Mouse (Mus musculus) myocyte (in vitro differentiated cells): ENCODE results near the gene Itpr3. TPM values are rescaled to one million over a fixed set of nuclear protein-coding genes. Genes with fewer than 3 reads are reported as not detected.

Experiments
- H3K27me3 ChIP-seq: one replicate; pipeline ENCODE4 v1.6.1; 2011; ENCODE audit not compliant: control insufficient read depth, insufficient read depth, insufficient read length
- H3K36me3 ChIP-seq: one replicate; pipeline ENCODE4 v1.6.1; 2011; ENCODE audit not compliant: control insufficient read depth, insufficient read depth
- H3K4me2 ChIP-seq: one replicate; pipeline ENCODE4 v1.6.1; 2011; ENCODE audit warnings: low read depth, control low read depth
- H3K4me3 ChIP-seq: one replicate; pipeline ENCODE4 v1.5.1; 2011; ENCODE audit warnings: mild to moderate bottlenecking, control low read depth, moderate library complexity
- H3K79me2 ChIP-seq: one replicate; pipeline ENCODE4 v1.6.1; 2011; ENCODE audit not compliant: control insufficient read depth, insufficient read depth
- H3ac ChIP-seq: one replicate; pipeline ENCODE4 v1.6.1; 2011; ENCODE audit not compliant: control insufficient read depth, insufficient read length
- CEBPB ChIP-seq: IDR thresholded peaks from 2 replicates; pipeline ENCODE4 v1.6.1; 2011; ENCODE audit warnings: mild to moderate bottlenecking, moderate library complexity; ENCODE audit not compliant: poor library complexity, insufficient read depth, severe bottlenecking
- E2F4 ChIP-seq: IDR thresholded peaks from one replicate; pipeline ENCODE4 v1.6.1; 2011; ENCODE audit warnings: mild to moderate bottlenecking, control low read depth, moderate library complexity; ENCODE audit not compliant: insufficient read depth
- MAX ChIP-seq: IDR thresholded peaks from one replicate; pipeline ENCODE4 v1.6.1; 2011; ENCODE audit warnings: low read depth, mild to moderate bottlenecking, control low read depth
- MYOD1 ChIP-seq, 3 experiments: IDR thresholded peaks; one replicate each; pipeline ENCODE4 v1.6.1; 2011; ENCODE audit warnings: control low read depth in 2 of 3, low read depth in 2 of 3, mild to moderate bottlenecking in 2 of 3, moderate library complexity in 1 of 3; ENCODE audit not compliant: insufficient read length in 2 of 3, control insufficient read depth in 1 of 3
- MYOG ChIP-seq, 3 experiments: IDR thresholded peaks; one replicate each; pipeline ENCODE4 v1.6.1; 2011; ENCODE audit warnings: control low read depth in 2 of 3, low read depth in 2 of 3, mild to moderate bottlenecking in 2 of 3; ENCODE audit not compliant: insufficient read length in 2 of 3, control insufficient read depth in 1 of 3, insufficient read depth in 1 of 3
- POLR2A ChIP-seq: IDR thresholded peaks from one replicate; pipeline ENCODE4 v1.6.1; 2011; ENCODE audit warnings: low read depth, mild to moderate bottlenecking, control low read depth, moderate library complexity; ENCODE audit not compliant: insufficient read length
- POLR2AphosphoS2 ChIP-seq: IDR thresholded peaks from one replicate; pipeline ENCODE4 v1.6.1; 2011; ENCODE audit warnings: low read depth, control low read depth; ENCODE audit not compliant: insufficient read length
- REST ChIP-seq: IDR thresholded peaks from one replicate; pipeline ENCODE4 v1.6.1; 2011; ENCODE audit warnings: mild to moderate bottlenecking, control low read depth, moderate library complexity; ENCODE audit not compliant: insufficient read depth, insufficient read length
- SRF ChIP-seq: IDR thresholded peaks from one replicate; pipeline ENCODE4 v1.6.1; 2011; ENCODE audit warnings: low read depth; ENCODE audit not compliant: control insufficient read depth, insufficient read length
- TCF12 ChIP-seq: IDR thresholded peaks from one replicate; pipeline ENCODE4 v1.6.1; 2011; ENCODE audit warnings: mild to moderate bottlenecking, control low read depth; ENCODE audit not compliant: poor library complexity, insufficient read depth, severe bottlenecking
- TCF3 ChIP-seq: IDR thresholded peaks from one replicate; pipeline ENCODE4 v1.6.1; 2011; ENCODE audit warnings: low read depth, control low read depth; ENCODE audit not compliant: insufficient read length
- USF1 ChIP-seq: IDR thresholded peaks from one replicate; pipeline ENCODE4 v1.6.1; 2011; ENCODE audit warnings: low read depth, mild to moderate bottlenecking, control low read depth, moderate library complexity
- polyA plus RNA-seq: library from polyadenylated mRNA; unstranded; fragments of >200 nt; fragmentation: generic; extraction: Trizol; gene quantifications from one replicate; pipeline ENCODE4 v1.2.1, GENCODE M21; 2012; ENCODE audit warnings: missing spikeins

Itpr3 gene
- polyA plus RNA-seq, 1 experiment, result 22.2 TPM

- peak in 1 of 3 experiments; percentile 40 for TF ChIP-seq MYOG (IDR thresholded peaks at IDR 0.05; ENCODE audit: control insufficient read depth in 1 of 3, insufficient read depth in 1 of 3, insufficient read length in 2 of 3, low read depth in 2 of 3)
- TF ChIP-seq TCF12, result no peak
- TF ChIP-seq POLR2AphosphoS2, result no peak
- no peak for TF ChIP-seq TCF3
- Histone ChIP-seq H3ac (no peak overlapping the region), H3K4me2 (no peak overlapping the region), H3K79me2 (no peaks in the 10 kb centered on the region), H3K4me3 (no peak overlapping the region), H3K36me3 (peaks cover 11% of the 10 kb centered on the region), H3K27me3 (no peaks in the 10 kb centered on the region)
Measured at GRCm38 (mm10) chr17:27118676-27119539, 61.8 kb downstream of the Itpr3 start.

- Histone ChIP-seq H3K4me3 (no peak overlapping the region), H3ac (no peak overlapping the region), H3K4me2 (no peak overlapping the region), H3K27me3 (no peaks in the 10 kb centered on the region), H3K36me3 (peaks cover 16% of the 10 kb centered on the region), H3K79me2 (peaks cover 3% of the 10 kb centered on the region)
- TF ChIP-seq SRF (no peak), REST (no peak), MYOD1 (IDR thresholded peaks at IDR 0.05; ENCODE audit: control insufficient read depth in 1 of 3, insufficient read length in 2 of 3, low read depth in 2 of 3) (peak in 1 of 3 experiments; percentile 39)
Measured at GRCm38 (mm10) chr17:27119540-27119895, 62.4 kb downstream of the Itpr3 start.

DNA sequence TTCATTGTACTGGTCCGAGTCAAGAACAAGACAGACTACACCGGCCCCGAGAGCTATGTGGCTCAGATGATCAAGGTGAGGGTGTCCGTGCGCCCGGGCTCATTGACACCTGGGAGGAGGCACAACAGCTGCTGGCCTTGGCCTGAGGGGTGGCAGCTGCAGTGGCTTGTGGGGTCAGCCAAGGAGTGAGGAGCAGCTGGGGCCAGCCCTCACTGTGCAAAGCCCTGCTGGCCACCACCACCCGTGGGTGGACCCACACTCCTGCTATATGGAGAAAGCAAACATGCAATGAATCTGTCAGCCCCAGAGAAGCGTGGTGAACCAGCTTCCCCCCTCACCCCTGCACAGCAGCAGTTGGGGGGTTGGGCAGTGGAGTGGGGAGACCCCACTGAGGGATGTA lies 62.9 kb downstream of the Itpr3 start:
- peaks cover 20% of the 10 kb centered on the region for H3K36me3 ChIP-seq

DNA sequence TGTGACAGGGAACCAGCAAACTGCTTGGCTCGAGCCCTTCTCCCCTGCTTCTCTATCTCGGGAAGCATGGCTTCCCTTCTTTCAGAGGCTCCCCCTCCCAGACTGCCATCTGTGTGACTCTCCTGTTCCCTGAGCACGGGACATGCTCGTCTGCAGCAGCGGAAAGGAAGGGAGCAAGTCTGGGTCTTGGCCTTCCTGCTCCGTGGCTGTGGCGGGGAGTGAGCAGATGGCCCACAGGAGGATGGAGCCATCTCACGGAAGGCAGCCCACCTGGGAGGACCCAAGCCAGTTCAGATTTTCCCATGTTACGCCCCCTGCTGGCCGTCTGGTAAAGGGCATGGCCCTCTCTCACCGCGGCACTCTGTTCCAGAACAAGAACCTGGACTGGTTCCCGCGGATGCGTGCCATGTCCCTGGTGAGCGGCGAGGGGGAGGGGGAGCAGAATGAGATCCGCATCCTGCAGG lies 63.5 kb downstream of the Itpr3 start:
- H3K27me3 ChIP-seq, result no peaks in the 10 kb centered on the region
- H3K79me2 ChIP-seq, result peaks cover 4% of the 10 kb centered on the region
- no peak overlapping the region for H3ac ChIP-seq
- no peak overlapping the region for H3K4me2 ChIP-seq
- H3K36me3 ChIP-seq, result peaks cover 24% of the 10 kb centered on the region
- TF ChIP-seq MYOG (IDR thresholded peaks at IDR 0.05; ENCODE audit: control insufficient read depth in 1 of 3, insufficient read depth in 1 of 3, insufficient read length in 2 of 3, low read depth in 2 of 3) (peak in 1 of 3 experiments; percentile 17), POLR2AphosphoS2 (peak; percentile 54), CEBPB (no peak)
- H3K4me3 ChIP-seq, result no peak overlapping the region

More for the DNA sequence above, 62.9 kb downstream of the Itpr3 start:
- Histone ChIP-seq H3ac (no peak overlapping the region), H3K4me2 (no peak overlapping the region), H3K27me3 (no peaks in the 10 kb centered on the region), H3K79me2 (peaks cover 4% of the 10 kb centered on the region), H3K4me3 (no peak overlapping the region)
- TF ChIP-seq TCF3 (peak; percentile 97), USF1 (no peak), MYOD1 (IDR thresholded peaks at IDR 0.05; ENCODE audit: control insufficient read depth in 1 of 3, insufficient read length in 2 of 3, low read depth in 2 of 3) (peak in 2 of 3 experiments; percentile 99 to 100), CEBPB (no peak), E2F4 (no peak), POLR2A (no peak), MAX (no peak), MYOG (IDR thresholded peaks at IDR 0.05; ENCODE audit: control insufficient read depth in 1 of 3, insufficient read depth in 1 of 3, insufficient read length in 2 of 3, low read depth in 2 of 3) (peak; percentile 85 to 100 (median 100)), REST (no peak), POLR2AphosphoS2 (peak; percentile 31), SRF (no peak), TCF12 (peak; percentile 71)

DNA sequence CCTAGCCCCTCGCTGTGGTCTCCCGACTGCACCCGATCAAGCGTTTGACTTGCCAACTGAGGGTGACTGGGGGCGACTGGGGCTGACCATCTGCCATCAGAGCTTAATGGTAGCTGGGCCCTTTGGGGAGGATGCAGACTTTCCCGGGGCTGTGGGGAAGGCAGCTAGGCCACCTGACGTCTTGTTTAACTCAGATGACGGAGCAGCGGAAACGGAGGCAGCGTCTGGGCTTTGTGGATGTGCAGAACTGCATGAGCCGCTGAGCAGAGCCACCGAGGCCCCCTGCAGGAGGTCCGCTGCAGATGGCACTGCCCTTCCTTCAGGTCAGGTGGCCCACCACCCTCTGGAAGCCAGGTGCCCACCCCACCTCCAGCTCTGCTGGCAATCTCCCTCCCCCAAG lies 64.2 kb downstream of the Itpr3 start:
- Histone ChIP-seq H3K4me2 (no peak overlapping the region), H3ac (no peak overlapping the region), H3K79me2 (peaks cover 4% of the 10 kb centered on the region), H3K36me3 (peaks cover 24% of the 10 kb centered on the region), H3K4me3 (no peak overlapping the region), H3K27me3 (no peaks in the 10 kb centered on the region)
- TF ChIP-seq SRF, result no peak
- TF ChIP-seq CEBPB, result no peak
- no peak for TF ChIP-seq USF1
- no peak for TF ChIP-seq E2F4
- TF ChIP-seq REST, result no peak
- TF ChIP-seq POLR2AphosphoS2, result no peak
- no peak for TF ChIP-seq MAX
- no peak for TF ChIP-seq MYOG (IDR thresholded peaks at IDR 0.05; ENCODE audit: control insufficient read depth in 1 of 3, insufficient read depth in 1 of 3, insufficient read length in 2 of 3, low read depth in 2 of 3)
- TF ChIP-seq POLR2A, result no peak
